Mouse (Mus musculus): ENCODE measurements at regions not wholly inside any gene's neighbourhood (a gene's known extent, or its start where the extent isn't known, plus 50 kb on each side); places are given as distances from the start of the nearest gene placed in this dataset.

GRCm38 (mm10) chr8:113117241-113117640, 518.1 kb upstream of the Mon1b start:
- TF ChIP-seq POLR2A (IDR thresholded peaks at IDR 0.05; ENCODE audit: control insufficient read depth, low read depth, low read length) (no peak), CTCF (IDR thresholded peaks at IDR 0.05; ENCODE audit: control insufficient read depth, insufficient read depth, insufficient replicate concordance, low read depth, low read length) (no peak)

Data from testis, adult 2 months (tissue).